Mouse (Mus musculus) liver, postnatal 0 days (tissue): ENCODE results near the gene Paf1. TPM values are rescaled to one million over a fixed set of nuclear protein-coding genes. Genes with fewer than 3 reads are reported as not detected.

Source experiments
- ATAC-seq: fragments of 200-750 bp; cut with Nextera tagmentation; 2 replicates; pipeline ENCODE4 v1.8.0; 2017; ENCODE audit warnings: mild to moderate bottlenecking, moderate library complexity
- DNase-seq: peaks from one replicate; pipeline ENCODE4 v3.0.0-alpha.2; 2016
- H3K27ac ChIP-seq: fragments of 300-500 bp; sonication (generic); 2 replicates; pipeline ENCODE4 v1.5.1; 2014; ENCODE audit warnings: antibody characterized with exemption, moderate library complexity, mild to moderate bottlenecking, low read depth
- H3K27me3 ChIP-seq: fragments of 300-500 bp; sonication (generic); 2 replicates; pipeline ENCODE4 v1.6.1; 2014; ENCODE audit warnings: low read length, control low read depth, mixed read lengths; ENCODE audit not compliant: insufficient read depth
- H3K36me3 ChIP-seq: fragments of 300-500 bp; sonication (generic); replicated peaks from 2 replicates; pipeline ENCODE4 v1.6.1; 2014; ENCODE audit warnings: mild to moderate bottlenecking, control low read depth, low read length, moderate library complexity, mixed read lengths; ENCODE audit not compliant: insufficient read depth
- H3K4me1 ChIP-seq: fragments of 300-500 bp; sonication (generic); 2 replicates; pipeline ENCODE4 v1.6.1; 2014; ENCODE audit warnings: antibody characterized with exemption, mild to moderate bottlenecking, control low read depth; ENCODE audit not compliant: insufficient read depth
- H3K4me2 ChIP-seq: fragments of 300-500 bp; sonication (generic); 2 replicates; pipeline ENCODE4 v1.6.1; 2014; ENCODE audit warnings: low read depth, mild to moderate bottlenecking, low read length, moderate library complexity, mixed read lengths
- H3K4me3 ChIP-seq: fragments of 300-500 bp; sonication (generic); 2 replicates; pipeline ENCODE4 v1.5.1; 2014; ENCODE audit warnings: low read depth, low read length
- H3K9ac ChIP-seq: fragments of 300-500 bp; sonication (generic); replicated peaks from 2 replicates; pipeline ENCODE4 v1.6.1; 2014; ENCODE audit warnings: mild to moderate bottlenecking, moderate library complexity
- H3K9me3 ChIP-seq: fragments of 300-500 bp; sonication (generic); 2 replicates; pipeline ENCODE4 v1.6.1; 2016; ENCODE audit warnings: mild to moderate bottlenecking, control low read depth, low read length, mixed read lengths
- CTCF ChIP-seq: sonication (generic); IDR thresholded peaks from 2 replicates; pipeline ENCODE4 v1.5.1; 2016; ENCODE audit warnings: antibody characterized with exemption, low read depth
- EP300 ChIP-seq: IDR thresholded peaks from 2 replicates; pipeline ENCODE4 v1.6.1; 2016; ENCODE audit warnings: antibody characterized with exemption, low read depth, mild to moderate bottlenecking
- WGBS: fragments of 180-500 bp; shearing (Covaris S2); extraction: QIAGEN DNeasy Blood & Tissue Kit; methylation state at CpG from one replicate; pipeline ENCODE4 v1.1.7; 2014; ENCODE audit not compliant: insufficient replicate concordance; 5-methylcytosine and 5-hydroxymethylcytosine counted together
- polyA plus RNA-seq: library from polyadenylated mRNA; unstranded; fragments of >200 nt; fragmentation: Nextera tagmentation; extraction: Ambion mirVana; gene quantifications from 2 replicates; pipeline ENCODE4 v1.2.1, GENCODE M21; 2015

Paf1 gene
- polyA plus RNA-seq, 1 experiment from 2014 or later: 21.1 TPM

DNA sequence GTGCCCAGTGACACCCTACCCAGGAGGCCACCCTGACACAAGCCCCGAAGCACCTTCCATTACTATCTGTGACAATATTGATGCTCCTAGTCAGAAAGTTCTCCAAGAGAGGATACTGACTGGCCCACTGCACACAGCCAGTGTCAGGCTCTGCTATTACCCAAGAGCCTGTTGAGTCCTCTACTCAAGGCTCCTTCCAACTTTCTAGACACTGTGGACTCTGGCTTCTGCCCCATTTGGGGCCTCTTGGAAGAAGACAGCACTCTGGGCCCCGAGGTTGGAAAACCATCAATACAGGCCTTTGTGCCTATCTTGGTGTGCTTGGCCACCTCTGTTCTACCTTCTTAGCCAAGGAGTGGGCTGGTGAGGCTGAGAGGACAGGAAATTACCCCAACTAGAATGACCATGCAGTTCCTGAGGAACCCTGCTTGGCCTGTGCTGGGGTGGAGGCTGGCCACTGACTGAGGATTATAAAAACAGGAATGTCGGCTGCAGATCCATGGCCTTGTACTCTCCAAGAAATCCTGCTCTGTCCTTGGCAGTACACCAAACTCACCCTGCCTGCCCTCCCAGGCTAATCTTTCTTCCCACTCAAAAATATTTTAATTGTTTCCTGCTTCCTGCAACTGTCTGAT is 18.2 kb downstream of the Paf1 start:
- no peak for TF ChIP-seq CTCF
- TF ChIP-seq EP300: no peak
- Histone ChIP-seq H3K27me3 (no peaks in the 10 kb centered on the region), H3K4me3 (no peak overlapping the region), H3K4me1 (no peaks in the 10 kb centered on the region), H3K36me3 (peaks cover 64% of the 10 kb centered on the region), H3K9ac (no peak overlapping the region), H3K4me2 (no peak overlapping the region), H3K9me3 (no peaks in the 10 kb centered on the region), H3K27ac (peak overlapping the region; percentile 52)
- no peak for DNase-seq
- WGBS: 81% methylated on average over 3 of the region's 3 CpGs
- ATAC-seq: no peak

DNA sequence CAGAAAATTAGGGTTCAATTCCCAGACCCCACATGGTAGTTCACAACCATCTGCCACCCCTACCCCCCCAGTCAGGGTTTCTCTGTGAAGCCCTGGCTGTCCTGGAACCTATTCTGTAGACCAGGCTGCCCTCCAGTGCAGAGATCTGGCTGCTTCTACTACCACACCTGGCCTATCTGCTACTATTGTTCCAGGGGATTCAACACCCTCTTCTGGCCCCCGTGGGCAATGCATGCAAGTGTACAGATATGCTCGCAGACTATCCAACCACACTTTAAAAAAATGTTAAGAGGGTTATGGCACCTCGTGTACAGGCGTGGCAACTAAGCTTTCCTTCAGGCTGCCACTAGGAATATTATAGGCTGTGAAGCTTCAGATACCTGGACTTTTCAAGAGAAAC is 20.1 kb downstream of the Paf1 start:
- peaks cover 54% of the 10 kb centered on the region for H3K36me3 ChIP-seq
- H3K4me1 ChIP-seq: no peaks in the 10 kb centered on the region
- no peak overlapping the region for H3K4me2 ChIP-seq
- H3K27ac ChIP-seq: no peak overlapping the region
- TF ChIP-seq EP300: no peak
- peak; percentile 36 for TF ChIP-seq CTCF
- no peak for ATAC-seq
- H3K9me3 ChIP-seq: no peaks in the 10 kb centered on the region
- H3K4me3 ChIP-seq: no peak overlapping the region
- H3K9ac ChIP-seq: no peak overlapping the region
- WGBS: 68% methylated on average over 4 of the region's 4 CpGs
- DNase-seq: no peak
- H3K27me3 ChIP-seq: no peaks in the 10 kb centered on the region

DNA sequence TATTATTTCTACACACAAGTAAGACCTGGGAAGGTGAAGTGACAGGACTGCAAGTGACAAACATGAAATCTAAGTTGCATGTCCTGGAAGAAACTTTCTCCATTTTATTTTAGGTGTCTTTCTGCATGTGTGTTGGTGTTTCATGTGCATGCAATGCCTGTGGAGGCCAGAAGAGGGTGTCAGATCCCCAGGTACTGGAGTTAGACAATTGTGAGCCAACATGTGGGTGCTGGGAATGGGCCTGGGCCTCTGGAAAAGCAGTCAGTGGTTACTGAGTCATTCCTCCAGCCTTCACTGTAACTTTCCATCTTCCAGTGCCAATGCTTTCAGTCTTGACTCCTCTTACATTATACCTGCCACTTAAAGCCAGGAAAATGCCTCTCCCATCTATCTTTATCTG is 24.6 kb downstream of the Paf1 start:
- H3K4me1 ChIP-seq: no peaks in the 10 kb centered on the region
- H3K36me3 ChIP-seq: peaks cover 55% of the 10 kb centered on the region
- no peak for TF ChIP-seq EP300
- peak; percentile 38; the same call in 1 of the 2 replicates for TF ChIP-seq CTCF
- H3K4me3 ChIP-seq: no peak overlapping the region
- H3K27me3 ChIP-seq: no peaks in the 10 kb centered on the region
- no peak for ATAC-seq
- DNase-seq: no peak
- H3K4me2 ChIP-seq: no peak overlapping the region
- H3K9ac ChIP-seq: no peak overlapping the region
- H3K27ac ChIP-seq: no peak overlapping the region
- no peaks in the 10 kb centered on the region for H3K9me3 ChIP-seq

DNA sequence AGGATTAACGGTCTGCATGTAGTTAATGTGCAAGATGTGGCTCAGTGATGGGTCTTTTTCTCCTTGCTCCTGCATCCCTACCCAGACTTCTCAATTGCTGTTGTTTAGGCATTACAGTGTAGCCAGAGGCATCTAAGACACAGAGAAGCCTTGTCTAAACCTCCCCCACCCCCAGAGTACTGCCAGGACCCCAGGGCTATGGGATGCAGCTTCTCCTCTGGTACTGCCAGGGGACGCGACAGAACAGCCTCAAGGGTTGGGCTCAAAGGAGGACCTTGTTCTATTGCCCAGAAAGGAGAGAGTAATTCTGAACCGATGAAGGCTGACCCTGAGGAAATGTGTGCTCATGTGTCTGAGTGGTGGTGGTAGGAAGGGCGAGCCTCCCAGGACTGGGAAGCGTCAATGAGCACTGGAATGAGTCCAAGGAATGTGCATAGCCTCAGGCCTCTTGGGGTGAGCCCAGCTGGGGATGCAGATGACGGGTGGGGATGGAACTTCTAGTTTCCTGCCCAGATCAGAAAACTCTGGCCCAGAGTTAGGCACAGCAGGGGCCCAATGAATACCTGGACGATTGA is 25.4 kb downstream of the Paf1 start:
- DNase-seq: no peak
- Histone ChIP-seq H3K4me1 (no peaks in the 10 kb centered on the region), H3K9me3 (no peaks in the 10 kb centered on the region), H3K27ac (no peak overlapping the region), H3K27me3 (no peaks in the 10 kb centered on the region), H3K36me3 (peaks cover 56% of the 10 kb centered on the region), H3K4me3 (no peak overlapping the region), H3K9ac (no peak overlapping the region), H3K4me2 (no peak overlapping the region)
- no peak for ATAC-seq
- WGBS: 84% methylated on average over 8 of the region's 8 CpGs
- TF ChIP-seq CTCF: no peak
- TF ChIP-seq EP300: no peak

DNA sequence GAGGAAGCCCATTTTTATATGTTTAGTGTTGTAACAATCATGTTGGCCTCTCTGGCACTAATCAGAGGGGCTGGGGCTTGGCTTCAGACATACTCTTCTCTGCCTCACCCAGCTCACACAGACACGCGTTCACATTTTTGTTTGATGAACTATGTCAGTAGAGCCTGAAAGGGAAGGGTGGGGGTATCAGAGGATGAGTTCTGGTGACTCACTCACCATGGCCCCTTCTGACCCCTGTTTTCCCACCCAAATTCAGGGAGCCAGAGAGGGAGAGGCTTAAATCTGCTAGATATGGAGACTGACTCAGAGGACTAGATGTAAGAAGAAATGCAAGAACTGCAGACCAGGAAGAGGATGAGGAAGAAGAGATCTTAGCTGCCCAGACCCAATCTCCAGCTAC is 26.7 kb downstream of the Paf1 start:
- no peak overlapping the region for H3K4me2 ChIP-seq
- DNase-seq (no peak), ATAC-seq (no peak)
- 96% methylated on average over 2 of the region's 2 CpGs for WGBS
- H3K4me1 ChIP-seq: no peaks in the 10 kb centered on the region
- H3K27ac ChIP-seq: no peak overlapping the region
- no peak for TF ChIP-seq EP300
- TF ChIP-seq CTCF: no peak
- H3K27me3 ChIP-seq: no peaks in the 10 kb centered on the region
- H3K9ac ChIP-seq: no peak overlapping the region
- H3K4me3 ChIP-seq: no peak overlapping the region
- no peaks in the 10 kb centered on the region for H3K9me3 ChIP-seq
- peaks cover 50% of the 10 kb centered on the region for H3K36me3 ChIP-seq

DNA sequence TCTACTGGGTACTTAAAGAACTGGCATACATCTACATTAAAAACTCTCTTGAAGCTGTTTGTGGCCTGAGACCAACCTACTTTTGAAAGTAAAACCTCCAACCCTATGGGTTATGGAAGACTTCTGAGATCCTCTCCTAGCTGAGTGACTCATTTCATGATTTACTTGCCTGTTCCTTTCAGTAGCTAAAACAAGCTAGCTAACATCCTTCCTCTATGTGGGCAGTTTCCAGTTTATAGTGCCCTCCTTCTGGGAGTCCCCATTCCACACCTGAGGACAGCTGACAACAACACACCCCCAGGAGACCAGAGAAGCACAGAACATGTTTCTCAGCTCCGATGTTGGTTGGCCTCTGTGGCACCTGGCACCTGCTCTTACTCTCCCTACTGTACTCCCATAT is 30.3 kb downstream of the Paf1 start:
- H3K4me1 ChIP-seq: no peaks in the 10 kb centered on the region
- H3K9me3 ChIP-seq: no peaks in the 10 kb centered on the region
- H3K27me3 ChIP-seq: no peaks in the 10 kb centered on the region
- no peak overlapping the region for H3K4me3 ChIP-seq
- no peak for DNase-seq
- WGBS: 84% methylated on average over 1 of the region's 1 CpGs
- H3K9ac ChIP-seq: no peak overlapping the region
- no peak overlapping the region for H3K4me2 ChIP-seq
- H3K36me3 ChIP-seq: peaks cover 41% of the 10 kb centered on the region
- ATAC-seq: no peak
- H3K27ac ChIP-seq: no peak overlapping the region
- TF ChIP-seq EP300 (no peak), CTCF (no peak)
